Mouse (Mus musculus) kidney, adult 2 months (tissue): ENCODE data around the gene Cenpj. TPM values are rescaled to one million over a fixed set of nuclear protein-coding genes. Genes with fewer than 3 reads are reported as not detected.

Experiments
- DNase-seq: peaks from one replicate; pipeline ENCODE4 v3.0.0; 2021
- H3K27ac ChIP-seq: fragments of 200-500 bp; 2 replicates; pipeline ENCODE4 v1.5.1; 2012; ENCODE audit warnings: low read depth, low read length, control low read depth, inconsistent platforms; ENCODE audit not compliant: insufficient read depth
- H3K27me3 ChIP-seq: fragments of 200-500 bp; replicated peaks from 2 replicates; pipeline ENCODE4 v1.6.1; 2012; ENCODE audit warnings: mild to moderate bottlenecking, moderate library complexity, low read length, inconsistent platforms; ENCODE audit not compliant: control insufficient read depth, insufficient read depth
- H3K36me3 ChIP-seq: fragments of 200-500 bp; 2 replicates; pipeline ENCODE4 v1.6.1; 2012; ENCODE audit warnings: mild to moderate bottlenecking, moderate library complexity, low read length, inconsistent platforms; ENCODE audit not compliant: control insufficient read depth, insufficient read depth
- H3K4me1 ChIP-seq: fragments of 200-500 bp; 2 replicates; pipeline ENCODE4 v1.6.1; 2011; ENCODE audit warnings: low read length; ENCODE audit not compliant: control insufficient read depth, insufficient read depth
- H3K4me3 ChIP-seq: fragments of 200-500 bp; 2 replicates; pipeline ENCODE4 v1.5.1; 2011; ENCODE audit warnings: mild to moderate bottlenecking, low read depth, low read length, control low read depth; ENCODE audit not compliant: insufficient read depth
- CTCF ChIP-seq: fragments of 200-500 bp; conservative IDR thresholded peaks from 2 replicates; pipeline ENCODE4 v1.5.1; 2011; ENCODE audit warnings: low read depth, mild to moderate bottlenecking, control low read depth, low read length, moderate library complexity, mixed read lengths; ENCODE audit not compliant: insufficient read depth, insufficient read length
- POLR2A ChIP-seq: fragments of 200-500 bp; IDR thresholded peaks from one replicate; pipeline ENCODE4 v1.6.1; 2011; ENCODE audit warnings: low read depth, low read length, control low read depth
- WGBS: fragments of 180-500 bp; shearing (Covaris S2); methylation state at CpG from one replicate; pipeline ENCODE4 v1.1.7; 2018; 5-methylcytosine and 5-hydroxymethylcytosine counted together
- polyA plus RNA-seq: library from polyadenylated mRNA; depleted of rRNA; stranded (reverse); fragments of >200 nt; gene quantifications from 2 replicates; pipeline ENCODE4 v1.2.3, GENCODE M21; 2012

Gene Cenpj
- polyA plus RNA-seq, 1 experiment = 1.2 TPM

DNA sequence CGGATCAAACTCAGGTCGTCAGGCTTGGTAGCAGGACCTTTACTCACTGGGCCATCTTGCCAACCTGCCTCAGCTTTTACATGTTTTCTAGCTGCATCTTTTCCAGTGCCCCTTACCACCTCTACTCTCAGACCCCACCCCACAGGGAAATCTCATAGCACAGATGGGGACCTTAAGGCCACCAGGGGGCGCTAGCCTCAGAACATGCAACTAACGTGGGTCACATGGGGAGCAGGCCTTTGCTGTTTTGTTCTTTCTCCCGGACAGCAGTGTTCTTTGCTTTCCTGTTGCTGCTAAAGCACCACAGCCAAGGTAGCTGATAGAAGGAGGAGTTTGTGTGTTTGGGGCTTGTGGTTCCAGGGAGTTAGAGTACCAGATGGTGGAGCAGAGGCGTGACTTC lies 23.5 kb upstream of the Cenpj start:
- no peaks in the 10 kb centered on the region for H3K4me1 ChIP-seq
- WGBS = 53% methylated on average over 6 of the region's 6 CpGs
- H3K4me3 ChIP-seq = no peak overlapping the region
- no peaks in the 10 kb centered on the region for H3K27me3 ChIP-seq
- peak; percentile 42 for DNase-seq
- H3K36me3 ChIP-seq = peaks cover 3% of the 10 kb centered on the region; the same call in 1 of the 2 replicates
- TF ChIP-seq CTCF (peak; percentile 69), POLR2A (no peak)
- no peak overlapping the region for H3K27ac ChIP-seq

GRCm38 (mm10) chr14:56594811-56595210 lies 19.6 kb upstream of the Cenpj start:
- Histone ChIP-seq H3K4me3 (no peak overlapping the region), H3K4me1 (no peaks in the 10 kb centered on the region), H3K36me3 (peaks cover 8% of the 10 kb centered on the region), H3K27me3 (no peaks in the 10 kb centered on the region), H3K27ac (no peak overlapping the region)
- 97% methylated on average over 1 of the region's 1 CpGs for WGBS
- TF ChIP-seq POLR2A = no peak
- TF ChIP-seq CTCF = no peak
- DNase-seq = no peak

DNA sequence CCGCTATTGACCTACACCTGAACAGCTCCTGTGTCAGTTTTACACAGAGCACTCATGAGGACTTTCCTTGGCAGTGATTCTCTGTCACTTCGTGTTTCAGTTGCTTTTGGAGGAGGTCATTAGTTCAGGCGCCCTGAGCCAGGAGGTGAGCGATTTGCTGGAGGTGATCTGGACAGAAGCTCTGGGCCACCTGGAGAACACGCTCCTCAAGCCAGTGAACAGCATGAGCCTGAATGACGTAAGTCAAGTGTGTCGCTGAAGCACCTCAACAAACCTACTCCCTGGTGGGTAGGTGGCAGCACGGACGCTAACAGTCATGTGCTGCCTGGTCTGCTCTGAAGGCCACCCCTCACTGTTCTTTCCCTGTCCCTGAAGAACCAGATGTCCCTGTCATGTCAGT lies 17.0 kb upstream of the Cenpj start:
- no peak overlapping the region for H3K27ac ChIP-seq
- TF ChIP-seq POLR2A = no peak
- no peak for TF ChIP-seq CTCF
- DNase-seq = no peak
- H3K4me1 ChIP-seq = no peaks in the 10 kb centered on the region
- no peaks in the 10 kb centered on the region for H3K27me3 ChIP-seq
- H3K4me3 ChIP-seq = no peak overlapping the region
- H3K36me3 ChIP-seq = peaks cover 10% of the 10 kb centered on the region
- WGBS = 93% methylated on average over 9 of the region's 9 CpGs

DNA sequence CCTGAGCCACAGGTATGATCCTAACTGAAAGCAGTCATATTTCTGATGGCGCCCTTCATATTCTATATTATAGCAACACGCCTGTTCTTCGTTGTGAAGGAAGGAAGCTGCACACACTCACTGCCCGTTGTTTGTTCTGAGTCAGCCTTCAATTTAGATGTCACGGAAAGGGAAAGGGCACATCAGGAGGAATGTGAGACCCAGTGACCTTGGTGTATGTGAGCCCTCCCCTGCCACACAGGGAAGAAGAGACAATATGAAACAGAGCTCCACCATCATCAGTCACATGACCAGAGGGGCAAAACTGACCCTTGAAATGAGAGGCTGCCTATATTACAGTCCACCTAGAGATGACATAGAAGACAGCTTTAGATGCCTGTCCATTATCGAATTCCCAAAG lies 7.1 kb upstream of the Cenpj start:
- no peak for TF ChIP-seq CTCF
- no peak for TF ChIP-seq POLR2A
- DNase-seq = no peak
- Histone ChIP-seq H3K4me3 (no peak overlapping the region), H3K27ac (no peak overlapping the region), H3K27me3 (no peaks in the 10 kb centered on the region), H3K4me1 (no peaks in the 10 kb centered on the region), H3K36me3 (peaks cover 6% of the 10 kb centered on the region)
- 85% methylated on average over 6 of the region's 6 CpGs for WGBS

DNA sequence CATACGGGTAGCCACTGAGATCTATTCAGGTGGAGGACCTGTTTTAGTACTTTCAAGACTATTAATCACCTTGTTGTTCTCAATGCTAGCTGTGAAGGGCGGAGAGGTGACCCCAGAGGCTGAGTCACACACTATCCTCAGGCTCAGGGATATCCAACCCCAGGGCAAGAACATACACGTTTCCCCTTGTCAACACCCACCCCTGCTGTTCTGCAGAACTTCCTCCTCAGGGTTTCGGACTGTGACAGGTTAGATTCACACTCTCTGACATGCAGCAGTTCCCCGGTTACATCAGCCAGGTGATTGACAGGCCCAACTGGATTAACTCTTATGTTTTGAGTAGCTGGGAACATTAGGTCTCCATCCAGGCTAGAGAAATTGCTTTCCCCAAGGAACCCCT lies 5.9 kb upstream of the Cenpj start:
- 62% methylated on average over 5 of the region's 5 CpGs for WGBS
- no peak for DNase-seq
- H3K27ac ChIP-seq = no peak overlapping the region
- peaks cover 4% of the 10 kb centered on the region; the same call in 1 of the 2 replicates for H3K4me1 ChIP-seq
- H3K36me3 ChIP-seq = peaks cover 2% of the 10 kb centered on the region
- TF ChIP-seq POLR2A (no peak), CTCF (no peak)
- H3K4me3 ChIP-seq = no peak overlapping the region
- no peaks in the 10 kb centered on the region for H3K27me3 ChIP-seq

DNA sequence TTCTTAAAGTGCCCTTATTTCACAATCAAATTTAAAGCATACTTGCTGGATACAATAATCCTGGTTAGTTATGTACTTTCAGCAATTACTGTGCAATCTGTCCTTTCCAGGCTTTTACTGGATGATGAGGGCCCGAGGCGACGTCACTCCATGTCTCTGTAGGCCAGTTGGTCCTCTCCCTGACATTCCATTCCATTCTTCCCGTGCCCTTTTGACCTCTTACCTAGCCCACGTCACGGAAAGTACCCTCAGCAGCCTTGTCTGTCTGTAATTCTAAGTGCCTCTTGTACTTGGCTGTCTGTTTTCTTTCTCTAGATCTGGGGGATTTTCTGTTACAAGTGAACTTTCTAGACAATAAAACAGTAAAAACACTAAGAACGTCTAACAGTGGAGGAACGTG lies 3.8 kb upstream of the Cenpj start:
- no peak for DNase-seq
- H3K27me3 ChIP-seq = no peaks in the 10 kb centered on the region
- H3K36me3 ChIP-seq = no peaks in the 10 kb centered on the region
- TF ChIP-seq CTCF (no peak), POLR2A (no peak)
- no peak overlapping the region for H3K4me3 ChIP-seq
- WGBS = 57% methylated on average over 8 of the region's 8 CpGs
- H3K27ac ChIP-seq = no peak overlapping the region
- peaks cover 7% of the 10 kb centered on the region; the same call in 1 of the 2 replicates for H3K4me1 ChIP-seq

DNA sequence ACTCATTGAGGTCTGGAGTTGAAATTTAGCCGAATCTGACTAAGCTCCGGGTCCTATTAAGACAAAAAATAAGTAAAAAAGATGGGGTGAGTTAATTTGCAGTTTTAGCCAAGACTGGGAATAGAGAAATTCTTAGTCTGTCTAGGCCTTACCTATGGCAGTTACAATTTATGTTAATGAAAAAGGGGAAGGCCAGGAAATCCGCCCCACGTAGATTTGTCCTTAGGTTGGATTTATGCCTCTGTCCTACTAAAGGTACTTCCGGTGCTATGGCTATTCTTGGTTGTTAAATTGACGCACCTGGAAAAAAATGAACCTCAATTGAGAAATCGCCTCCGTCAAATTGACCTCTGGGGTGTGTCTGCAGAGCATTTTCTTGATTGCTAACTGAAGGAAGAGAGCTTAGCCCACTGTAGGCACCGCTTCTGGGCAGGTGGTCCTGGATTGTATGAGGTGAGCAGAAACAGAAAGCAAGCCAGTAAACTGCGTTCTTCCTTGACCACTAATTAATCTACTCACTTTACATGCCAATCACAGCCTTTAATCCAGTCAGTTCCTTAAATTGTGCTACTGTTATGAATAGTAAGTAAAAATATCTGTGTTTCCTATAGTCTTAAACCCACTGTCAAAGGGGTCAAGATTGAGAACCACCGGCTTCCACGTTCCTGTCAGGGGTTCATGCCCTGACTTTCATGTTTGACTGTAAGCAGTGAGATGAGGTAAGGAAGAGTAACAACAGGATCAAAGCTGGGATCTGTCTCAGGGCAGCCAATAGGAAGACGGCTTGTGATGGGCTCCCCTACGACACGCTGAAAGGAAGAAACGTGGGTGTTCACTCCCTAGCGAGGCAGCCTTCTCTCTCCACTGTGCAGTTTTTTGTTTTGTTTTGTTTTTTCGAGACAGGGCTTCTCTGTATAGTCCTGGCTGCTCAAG lies 1.0 kb upstream of the Cenpj start:
- 48% methylated on average over 18 of the region's 18 CpGs for WGBS
- TF ChIP-seq CTCF (no peak), POLR2A (no peak)
- no peaks in the 10 kb centered on the region for H3K27me3 ChIP-seq
- no peaks in the 10 kb centered on the region for H3K36me3 ChIP-seq
- peak overlapping the region; percentile 56; the same call in 1 of the 2 replicates for H3K27ac ChIP-seq
- peak overlapping the region; percentile 76 for H3K4me3 ChIP-seq
- DNase-seq = no peak
- peaks cover 7% of the 10 kb centered on the region; the same call in 1 of the 2 replicates for H3K4me1 ChIP-seq
